Mouse (Mus musculus): ENCODE measurements around the gene E130114P18Rik. TPM values are rescaled to one million over a fixed set of nuclear protein-coding genes. Genes with fewer than 3 reads are reported as not detected.

Gene E130114P18Rik
- polyA plus RNA-seq, 1 experiment = not detected

DNA sequence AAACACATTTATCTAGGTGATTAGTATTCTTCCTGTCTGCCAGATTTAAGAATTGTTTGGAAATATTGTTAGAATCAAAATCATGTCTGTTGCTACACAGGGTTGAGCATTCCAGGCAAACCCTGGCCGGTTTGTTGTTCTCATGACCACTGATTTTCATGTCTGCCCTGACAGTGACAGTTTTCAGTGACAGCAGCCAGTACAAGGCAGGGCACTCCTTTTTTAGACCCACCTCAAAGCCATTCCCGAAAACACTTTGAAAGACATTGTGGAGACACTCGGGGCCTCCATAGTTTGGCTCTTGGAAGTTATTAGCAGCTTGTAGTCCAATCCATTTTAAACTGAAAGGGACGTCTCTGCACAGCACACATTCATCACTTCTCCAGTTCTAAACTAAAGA lies 36.1 kb upstream of the E130114P18Rik start:
- Histone ChIP-seq H3K36me3 (ENCODE audit: control insufficient read depth, insufficient read depth, low read length) (no peaks in the 10 kb centered on the region), H3K27me3 (ENCODE audit: control insufficient read depth, insufficient read depth, low read length) (no peaks in the 10 kb centered on the region), H3K4me1 (ENCODE audit: control insufficient read depth, insufficient read depth, insufficient read length, low read length) (no peaks in the 10 kb centered on the region; the same call in 1 of the 2 replicates), H3K4me3 (ENCODE audit: low read depth, low read length) (no peak overlapping the region), H3K27ac (ENCODE audit: insufficient read depth, low read depth, low read length) (no peak overlapping the region)
- 72% methylated on average over 4 of the region's 4 CpGs for WGBS
- TF ChIP-seq CTCF (IDR thresholded peaks at IDR 0.05; ENCODE audit: extremely low read depth, insufficient read length, insufficient replicate concordance, low read depth, low read length) (no peak), POLR2A (IDR thresholded peaks at IDR 0.05; ENCODE audit: low read depth, low read length) (no peak)

DNA sequence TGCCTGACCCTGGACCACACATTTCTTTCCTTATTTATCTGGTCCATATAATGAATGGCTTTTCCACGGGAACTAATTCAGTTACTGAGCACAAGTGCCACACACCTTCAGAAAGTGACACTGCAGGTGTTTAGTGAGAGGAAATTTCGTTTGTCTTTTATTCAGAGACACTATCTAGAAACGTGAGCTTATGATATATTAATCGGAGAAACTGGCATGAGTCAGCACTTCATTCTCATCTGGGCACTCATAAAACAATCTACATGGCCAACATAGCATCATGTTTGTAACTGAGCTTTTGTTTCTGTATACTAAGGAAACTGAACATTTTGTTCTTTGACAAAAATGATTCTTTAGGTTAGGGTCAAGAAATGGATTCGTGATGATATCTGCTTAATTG lies 35.2 kb upstream of the E130114P18Rik start:
- no peak for TF ChIP-seq CTCF (IDR thresholded peaks at IDR 0.05; ENCODE audit: extremely low read depth, insufficient read length, insufficient replicate concordance, low read depth, low read length)
- TF ChIP-seq POLR2A (IDR thresholded peaks at IDR 0.05; ENCODE audit: low read depth, low read length) = no peak
- H3K27me3 ChIP-seq (ENCODE audit: control insufficient read depth, insufficient read depth, low read length) = no peaks in the 10 kb centered on the region
- no peak overlapping the region for H3K4me3 ChIP-seq (ENCODE audit: low read depth, low read length)
- WGBS = 53% methylated on average over 5 of the region's 5 CpGs
- H3K27ac ChIP-seq (ENCODE audit: insufficient read depth, low read depth, low read length) = no peak overlapping the region
- no peaks in the 10 kb centered on the region; the same call in 1 of the 2 replicates for H3K4me1 ChIP-seq (ENCODE audit: control insufficient read depth, insufficient read depth, insufficient read length, low read length)
- H3K36me3 ChIP-seq (ENCODE audit: control insufficient read depth, insufficient read depth, low read length) = no peaks in the 10 kb centered on the region

DNA sequence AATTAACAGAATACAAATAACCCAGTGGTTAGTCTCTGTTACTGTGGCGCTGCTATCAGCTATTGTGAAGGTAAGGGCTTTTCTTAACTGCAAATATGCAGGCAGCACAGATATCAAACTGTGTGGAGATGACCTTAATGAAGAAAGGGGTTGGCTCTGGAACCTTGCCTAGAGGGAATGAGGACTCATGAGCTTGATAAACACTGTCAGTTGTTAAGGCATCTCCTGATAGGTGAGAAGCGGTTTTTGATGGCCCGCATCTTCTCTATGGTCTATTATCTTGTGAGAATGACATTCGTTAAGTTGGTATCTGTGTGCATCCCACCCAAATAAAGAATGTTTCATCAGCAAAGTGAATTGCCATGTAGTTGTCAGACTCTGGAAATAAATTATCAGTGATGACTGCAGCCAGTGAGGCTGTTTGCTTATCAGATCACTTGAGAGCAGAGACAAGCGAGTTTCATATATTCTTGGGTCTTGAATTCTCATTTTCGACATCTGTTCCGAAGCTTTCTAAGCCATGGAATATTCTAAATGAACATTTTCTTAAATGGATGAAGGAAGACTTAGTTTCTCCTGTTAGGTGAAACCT lies 32.6 kb upstream of the E130114P18Rik start:
- TF ChIP-seq POLR2A (IDR thresholded peaks at IDR 0.05; ENCODE audit: low read depth, low read length) (no peak), CTCF (IDR thresholded peaks at IDR 0.05; ENCODE audit: extremely low read depth, insufficient read length, insufficient replicate concordance, low read depth, low read length) (no peak)
- no peak overlapping the region for H3K4me3 ChIP-seq (ENCODE audit: low read depth, low read length)
- H3K27ac ChIP-seq (ENCODE audit: insufficient read depth, low read depth, low read length) = no peak overlapping the region
- 0 out of 2 replicates have a peak, but pooled peaks cover 1% of the 10 kb centered on the region for H3K36me3 ChIP-seq (ENCODE audit: control insufficient read depth, insufficient read depth, low read length)
- no peaks in the 10 kb centered on the region for H3K4me1 ChIP-seq (ENCODE audit: control insufficient read depth, insufficient read depth, insufficient read length, low read length)
- no peaks in the 10 kb centered on the region for H3K27me3 ChIP-seq (ENCODE audit: control insufficient read depth, insufficient read depth, low read length)
- 84% methylated on average over 7 of the region's 7 CpGs for WGBS

DNA sequence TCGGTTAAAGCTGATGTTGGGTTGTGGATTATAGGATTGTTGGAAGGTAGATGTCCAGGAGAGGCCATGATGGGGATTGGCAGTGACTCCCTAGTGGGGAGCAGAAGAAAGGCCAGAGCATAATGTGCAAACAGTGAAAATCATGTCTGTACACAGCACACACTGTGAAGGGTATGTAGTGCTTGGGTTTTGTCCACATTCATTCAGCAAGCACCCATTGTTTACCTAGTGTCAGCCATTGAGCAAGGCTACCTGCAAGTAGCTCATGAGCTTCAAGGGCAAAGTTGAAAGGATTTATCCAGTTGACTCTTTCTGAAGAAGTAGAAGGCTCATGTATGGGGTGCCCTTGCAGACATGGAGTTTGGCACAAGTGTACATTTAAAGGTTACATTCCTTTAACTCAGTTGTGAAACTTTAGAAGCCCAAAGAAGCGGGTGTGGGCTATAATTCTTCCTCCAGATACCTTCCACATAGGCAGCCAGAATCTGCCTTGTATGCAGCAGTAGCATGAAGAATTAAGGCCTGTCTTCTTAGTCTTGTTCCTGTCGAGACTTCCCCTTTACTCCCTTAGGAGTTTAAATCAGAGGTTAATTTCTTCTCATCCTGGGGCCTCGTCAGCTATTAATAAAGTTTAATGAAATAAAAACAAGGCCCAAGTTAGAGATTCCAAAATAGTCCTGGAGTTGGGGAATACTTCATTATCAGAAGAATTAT lies 31.9 kb upstream of the E130114P18Rik start:
- Histone ChIP-seq H3K27me3 (ENCODE audit: control insufficient read depth, insufficient read depth, low read length) (no peaks in the 10 kb centered on the region), H3K27ac (ENCODE audit: insufficient read depth, low read depth, low read length) (no peak overlapping the region), H3K36me3 (ENCODE audit: control insufficient read depth, insufficient read depth, low read length) (0 out of 2 replicates have a peak, but pooled peaks cover 1% of the 10 kb centered on the region), H3K4me1 (ENCODE audit: control insufficient read depth, insufficient read depth, insufficient read length, low read length) (no peaks in the 10 kb centered on the region), H3K4me3 (ENCODE audit: low read depth, low read length) (no peak overlapping the region)
- TF ChIP-seq CTCF (IDR thresholded peaks at IDR 0.05; ENCODE audit: extremely low read depth, insufficient read length, insufficient replicate concordance, low read depth, low read length) (no peak), POLR2A (IDR thresholded peaks at IDR 0.05; ENCODE audit: low read depth, low read length) (no peak)
- WGBS = 78% methylated on average over 4 of the region's 4 CpGs

DNA sequence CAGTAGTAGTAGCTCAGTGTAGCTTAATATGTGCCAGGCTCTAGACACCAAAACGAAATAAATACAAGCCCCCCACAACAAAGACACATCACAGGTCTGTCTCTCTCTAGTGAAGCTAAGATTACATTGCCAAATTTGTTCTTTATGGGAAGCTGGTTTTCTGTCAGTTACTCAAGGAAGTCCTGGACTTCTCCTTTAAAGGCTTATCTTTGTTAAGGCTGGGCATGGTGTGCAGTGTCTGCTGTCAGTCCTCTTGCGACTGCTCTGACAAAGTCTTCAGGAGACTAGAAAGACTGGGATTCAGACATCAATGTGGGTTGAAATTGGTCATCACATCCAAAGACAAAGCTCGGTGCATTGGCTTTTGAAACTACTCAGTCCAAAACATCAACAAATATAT lies 31.0 kb upstream of the E130114P18Rik start:
- TF ChIP-seq POLR2A (IDR thresholded peaks at IDR 0.05; ENCODE audit: low read depth, low read length) (no peak), CTCF (IDR thresholded peaks at IDR 0.05; ENCODE audit: extremely low read depth, insufficient read length, insufficient replicate concordance, low read depth, low read length) (no peak)
- 78% methylated on average over 3 of the region's 3 CpGs for WGBS

DNA sequence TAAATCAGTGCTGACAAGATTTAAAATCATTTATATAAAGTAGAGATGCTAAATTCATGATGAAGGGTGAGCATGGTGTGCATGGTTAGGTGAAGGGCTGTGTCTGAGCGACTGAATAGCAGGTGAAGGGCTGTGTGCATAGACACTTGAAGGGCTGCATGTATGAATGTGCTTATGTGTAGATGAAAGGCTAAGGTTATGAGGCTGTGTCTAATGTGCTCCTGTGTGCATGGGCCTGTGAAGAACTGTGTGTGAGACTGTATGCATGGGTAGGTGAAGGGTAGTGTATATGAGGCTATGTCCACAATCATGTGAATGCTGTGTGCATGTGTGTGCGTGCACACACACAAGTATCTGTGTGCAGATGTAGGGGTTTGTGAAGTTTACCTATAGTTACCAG lies 29.0 kb upstream of the E130114P18Rik start:
- TF ChIP-seq CTCF (IDR thresholded peaks at IDR 0.05; ENCODE audit: extremely low read depth, insufficient read length, insufficient replicate concordance, low read depth, low read length) = no peak
- no peak for TF ChIP-seq POLR2A (IDR thresholded peaks at IDR 0.05; ENCODE audit: low read depth, low read length)
- 0 out of 2 replicates have a peak, but pooled peaks cover 1% of the 10 kb centered on the region for H3K36me3 ChIP-seq (ENCODE audit: control insufficient read depth, insufficient read depth, low read length)
- no peaks in the 10 kb centered on the region for H3K27me3 ChIP-seq (ENCODE audit: control insufficient read depth, insufficient read depth, low read length)
- H3K4me3 ChIP-seq (ENCODE audit: low read depth, low read length) = no peak overlapping the region
- no peaks in the 10 kb centered on the region for H3K4me1 ChIP-seq (ENCODE audit: control insufficient read depth, insufficient read depth, insufficient read length, low read length)
- H3K27ac ChIP-seq (ENCODE audit: insufficient read depth, low read depth, low read length) = no peak overlapping the region
- 95% methylated on average over 2 of the region's 2 CpGs for WGBS

More for the DNA sequence above, 31.0 kb upstream of the E130114P18Rik start:
- Histone ChIP-seq H3K27me3 (ENCODE audit: control insufficient read depth, insufficient read depth, low read length) (no peaks in the 10 kb centered on the region), H3K27ac (ENCODE audit: insufficient read depth, low read depth, low read length) (no peak overlapping the region), H3K4me1 (ENCODE audit: control insufficient read depth, insufficient read depth, insufficient read length, low read length) (no peaks in the 10 kb centered on the region), H3K4me3 (ENCODE audit: low read depth, low read length) (no peak overlapping the region), H3K36me3 (ENCODE audit: control insufficient read depth, insufficient read depth, low read length) (0 out of 2 replicates have a peak, but pooled peaks cover 1% of the 10 kb centered on the region)

All from small intestine, adult 2 months (tissue).